Mouse (Mus musculus): Measurements from ENCODE around the gene Taf1c. TPM values are rescaled to one million over a fixed set of nuclear protein-coding genes. Genes with fewer than 3 reads are reported as not detected.
A peak's percentile ranks its signal among the peaks of the same experiment; 100 is the strongest.

The Taf1c gene
- polyA plus RNA-seq, 1 experiment from 2014 or later = 7.9 TPM

- Histone ChIP-seq H3K27ac (replicated peaks; ENCODE audit: low read depth, low read length) (no peak overlapping the region), H3K4me2 (ENCODE audit: low read depth, low read length) (no peak overlapping the region), H3K27me3 (replicated peaks; ENCODE audit: control insufficient read depth, insufficient read depth, low read length) (peaks cover 2% of the 10 kb centered on the region; the same call in 1 of the 2 replicates), H3K4me1 (ENCODE audit: control insufficient read depth, insufficient read depth, low read length) (peaks cover 7% of the 10 kb centered on the region; the same call in 1 of the 2 replicates), H3K36me3 (ENCODE audit: control insufficient read depth, insufficient read depth, low read length) (no peaks in the 10 kb centered on the region), H3K9me3 (ENCODE audit: control insufficient read depth, low read length) (no peaks in the 10 kb centered on the region), H3K4me3 (ENCODE audit: low read depth, low read length) (no peak overlapping the region), H3K9ac (ENCODE audit: low read depth, low read length) (no peak overlapping the region)
- 74% methylated on average over 6 of the region's 6 CpGs for WGBS
- DNase-seq (ENCODE audit: low spot score) (no peak), ATAC-seq (ENCODE audit: low read depth) (no peak)
These were observed 33.2 kb upstream of the Taf1c start for GRCm38 (mm10) chr8:119638261-119638660.

- H3K27ac ChIP-seq (replicated peaks; ENCODE audit: low read depth, low read length) = no peak overlapping the region
- no peak for DNase-seq (ENCODE audit: low spot score)
These were observed 32.4 kb upstream of the Taf1c start for GRCm38 (mm10) chr8:119637381-119637780.

GRCm38 (mm10) chr8:119636766-119637165 is 31.7 kb upstream of the Taf1c start:
- H3K36me3 ChIP-seq (ENCODE audit: control insufficient read depth, insufficient read depth, low read length) = no peaks in the 10 kb centered on the region
- DNase-seq (ENCODE audit: low spot score) (no peak), ATAC-seq (ENCODE audit: low read depth) (no peak)
- H3K9me3 ChIP-seq (ENCODE audit: control insufficient read depth, low read length) = no peaks in the 10 kb centered on the region
- no peak overlapping the region for H3K9ac ChIP-seq (ENCODE audit: low read depth, low read length)
- no peak overlapping the region for H3K4me2 ChIP-seq (ENCODE audit: low read depth, low read length)
- H3K27me3 ChIP-seq (replicated peaks; ENCODE audit: control insufficient read depth, insufficient read depth, low read length) = peaks cover 11% of the 10 kb centered on the region; the same call in 1 of the 2 replicates
- no peak overlapping the region for H3K4me3 ChIP-seq (ENCODE audit: low read depth, low read length)
- H3K27ac ChIP-seq (replicated peaks; ENCODE audit: low read depth, low read length) = no peak overlapping the region
- H3K4me1 ChIP-seq (ENCODE audit: control insufficient read depth, insufficient read depth, low read length) = peaks cover 7% of the 10 kb centered on the region; the same call in 1 of the 2 replicates
- WGBS = 60% methylated on average over 7 of the region's 7 CpGs

More at GRCm38 (mm10) chr8:119637381-119637780, 32.4 kb upstream of the Taf1c start:
- Histone ChIP-seq H3K9ac (ENCODE audit: low read depth, low read length) (no peak overlapping the region), H3K9me3 (ENCODE audit: control insufficient read depth, low read length) (no peaks in the 10 kb centered on the region), H3K4me1 (ENCODE audit: control insufficient read depth, insufficient read depth, low read length) (peaks cover 7% of the 10 kb centered on the region; the same call in 1 of the 2 replicates), H3K4me3 (ENCODE audit: low read depth, low read length) (no peak overlapping the region), H3K4me2 (ENCODE audit: low read depth, low read length) (no peak overlapping the region), H3K36me3 (ENCODE audit: control insufficient read depth, insufficient read depth, low read length) (no peaks in the 10 kb centered on the region), H3K27me3 (replicated peaks; ENCODE audit: control insufficient read depth, insufficient read depth, low read length) (peaks cover 11% of the 10 kb centered on the region; the same call in 1 of the 2 replicates)
- no peak for ATAC-seq (ENCODE audit: low read depth)
- 91% methylated on average over 4 of the region's 4 CpGs for WGBS

GRCm38 (mm10) chr8:119635958-119636357 is 30.9 kb upstream of the Taf1c start:
- no peak overlapping the region for H3K4me3 ChIP-seq (ENCODE audit: low read depth, low read length)
- no peaks in the 10 kb centered on the region for H3K9me3 ChIP-seq (ENCODE audit: control insufficient read depth, low read length)
- H3K27me3 ChIP-seq (replicated peaks; ENCODE audit: control insufficient read depth, insufficient read depth, low read length) = peaks cover 11% of the 10 kb centered on the region; the same call in 1 of the 2 replicates
- peaks cover 7% of the 10 kb centered on the region; the same call in 1 of the 2 replicates for H3K4me1 ChIP-seq (ENCODE audit: control insufficient read depth, insufficient read depth, low read length)
- no peak overlapping the region for H3K9ac ChIP-seq (ENCODE audit: low read depth, low read length)
- H3K4me2 ChIP-seq (ENCODE audit: low read depth, low read length) = no peak overlapping the region
- ATAC-seq (ENCODE audit: low read depth) (no peak), DNase-seq (ENCODE audit: low spot score) (no peak)
- H3K27ac ChIP-seq (replicated peaks; ENCODE audit: low read depth, low read length) = no peak overlapping the region
- WGBS = 47% methylated on average over 2 of the region's 2 CpGs
- H3K36me3 ChIP-seq (ENCODE audit: control insufficient read depth, insufficient read depth, low read length) = no peaks in the 10 kb centered on the region

- peak; percentile 35 for DNase-seq (ENCODE audit: low spot score)
- Histone ChIP-seq H3K27ac (replicated peaks; ENCODE audit: low read depth, low read length) (no peak within 1 kb of the TSS; the same call in 1 of the 2 replicates), H3K4me1 (ENCODE audit: control insufficient read depth, insufficient read depth, low read length) (peaks cover 7% of the 10 kb centered on the region; the same call in 1 of the 2 replicates), H3K4me3 (ENCODE audit: low read depth, low read length) (no peak within 1 kb of the TSS), H3K27me3 (replicated peaks; ENCODE audit: control insufficient read depth, insufficient read depth, low read length) (peaks cover 11% of the 10 kb centered on the region; the same call in 1 of the 2 replicates), H3K9me3 (ENCODE audit: control insufficient read depth, low read length) (no peaks in the 10 kb centered on the region), H3K36me3 (ENCODE audit: control insufficient read depth, insufficient read depth, low read length) (no peaks in the 10 kb centered on the region), H3K4me2 (ENCODE audit: low read depth, low read length) (no peak within 1 kb of the TSS; the same call in 1 of the 2 replicates), H3K9ac (ENCODE audit: low read depth, low read length) (no peak within 1 kb of the TSS)
- WGBS = 24% methylated on average over 6 of the region's 6 CpGs
- ATAC-seq (ENCODE audit: low read depth) = 0 out of 2 replicates have a peak, but pooled peaks have one; percentile 41
These were observed 30.4 kb upstream of the Taf1c start, which contains the start of gene Kcng4 for GRCm38 (mm10) chr8:119635378-119635777. Kcng4 (minus strand) TSS chr8:119635680.

- Histone ChIP-seq H3K4me2 (ENCODE audit: low read depth, low read length) (no peak overlapping the region), H3K9me3 (ENCODE audit: control insufficient read depth, low read length) (no peaks in the 10 kb centered on the region), H3K27ac (replicated peaks; ENCODE audit: low read depth, low read length) (no peak overlapping the region; the same call in 1 of the 2 replicates), H3K4me3 (ENCODE audit: low read depth, low read length) (no peak overlapping the region), H3K9ac (ENCODE audit: low read depth, low read length) (no peak overlapping the region), H3K36me3 (ENCODE audit: control insufficient read depth, insufficient read depth, low read length) (no peaks in the 10 kb centered on the region), H3K27me3 (replicated peaks; ENCODE audit: control insufficient read depth, insufficient read depth, low read length) (peaks cover 11% of the 10 kb centered on the region; the same call in 1 of the 2 replicates), H3K4me1 (ENCODE audit: control insufficient read depth, insufficient read depth, low read length) (peaks cover 7% of the 10 kb centered on the region; the same call in 1 of the 2 replicates)
- DNase-seq (ENCODE audit: low spot score) (peak; percentile 66), ATAC-seq (ENCODE audit: low read depth) (peak; percentile 47)
- 26% methylated on average over 14 of the region's 14 CpGs for WGBS
These were observed 29.8 kb upstream of the Taf1c start for GRCm38 (mm10) chr8:119634616-119635336.

GRCm38 (mm10) chr8:119632909-119633308 is 27.9 kb upstream of the Taf1c start:
- WGBS = 58% methylated on average over 17 of the region's 29 CpGs
- Histone ChIP-seq H3K9ac (ENCODE audit: low read depth, low read length) (no peak overlapping the region), H3K27me3 (replicated peaks; ENCODE audit: control insufficient read depth, insufficient read depth, low read length) (peaks cover 11% of the 10 kb centered on the region; the same call in 1 of the 2 replicates), H3K4me3 (ENCODE audit: low read depth, low read length) (no peak overlapping the region), H3K4me1 (ENCODE audit: control insufficient read depth, insufficient read depth, low read length) (peaks cover 7% of the 10 kb centered on the region; the same call in 1 of the 2 replicates), H3K9me3 (ENCODE audit: control insufficient read depth, low read length) (no peaks in the 10 kb centered on the region), H3K27ac (replicated peaks; ENCODE audit: low read depth, low read length) (no peak overlapping the region), H3K4me2 (ENCODE audit: low read depth, low read length) (peak overlapping the region; percentile 19; the same call in 1 of the 2 replicates), H3K36me3 (ENCODE audit: control insufficient read depth, insufficient read depth, low read length) (no peaks in the 10 kb centered on the region)
- ATAC-seq (ENCODE audit: low read depth) (no peak), DNase-seq (ENCODE audit: low spot score) (no peak)

- Histone ChIP-seq H3K4me2 (ENCODE audit: low read depth, low read length) (no peak overlapping the region), H3K27ac (replicated peaks; ENCODE audit: low read depth, low read length) (no peak overlapping the region), H3K4me1 (ENCODE audit: control insufficient read depth, insufficient read depth, low read length) (peaks cover 7% of the 10 kb centered on the region; the same call in 1 of the 2 replicates), H3K36me3 (ENCODE audit: control insufficient read depth, insufficient read depth, low read length) (no peaks in the 10 kb centered on the region), H3K4me3 (ENCODE audit: low read depth, low read length) (no peak overlapping the region), H3K9ac (ENCODE audit: low read depth, low read length) (no peak overlapping the region), H3K9me3 (ENCODE audit: control insufficient read depth, low read length) (no peaks in the 10 kb centered on the region), H3K27me3 (replicated peaks; ENCODE audit: control insufficient read depth, insufficient read depth, low read length) (peaks cover 11% of the 10 kb centered on the region; the same call in 1 of the 2 replicates)
- 83% methylated on average over 9 of the region's 9 CpGs for WGBS
- DNase-seq (ENCODE audit: low spot score) (no peak), ATAC-seq (ENCODE audit: low read depth) (no peak)
These were observed 27.2 kb upstream of the Taf1c start for GRCm38 (mm10) chr8:119632246-119632645.
